Mouse (Mus musculus): Measurements from ENCODE around the gene Ddx60. TPM values are rescaled to one million over a fixed set of nuclear protein-coding genes. Genes with fewer than 3 reads are reported as not detected.
"Not testable (repeated sequence)": the region's sequence is repeated elsewhere in the genome, so short reads cannot be mapped to it uniquely, and the experiment has no call there.

Ddx60 gene
- under 1 TPM; 0.33 to 0.59 TPM for total RNA-seq (2021)
- long read RNA-seq, experiment 1: 0 reads
- long read RNA-seq, experiment 2: 0 reads

DNA sequence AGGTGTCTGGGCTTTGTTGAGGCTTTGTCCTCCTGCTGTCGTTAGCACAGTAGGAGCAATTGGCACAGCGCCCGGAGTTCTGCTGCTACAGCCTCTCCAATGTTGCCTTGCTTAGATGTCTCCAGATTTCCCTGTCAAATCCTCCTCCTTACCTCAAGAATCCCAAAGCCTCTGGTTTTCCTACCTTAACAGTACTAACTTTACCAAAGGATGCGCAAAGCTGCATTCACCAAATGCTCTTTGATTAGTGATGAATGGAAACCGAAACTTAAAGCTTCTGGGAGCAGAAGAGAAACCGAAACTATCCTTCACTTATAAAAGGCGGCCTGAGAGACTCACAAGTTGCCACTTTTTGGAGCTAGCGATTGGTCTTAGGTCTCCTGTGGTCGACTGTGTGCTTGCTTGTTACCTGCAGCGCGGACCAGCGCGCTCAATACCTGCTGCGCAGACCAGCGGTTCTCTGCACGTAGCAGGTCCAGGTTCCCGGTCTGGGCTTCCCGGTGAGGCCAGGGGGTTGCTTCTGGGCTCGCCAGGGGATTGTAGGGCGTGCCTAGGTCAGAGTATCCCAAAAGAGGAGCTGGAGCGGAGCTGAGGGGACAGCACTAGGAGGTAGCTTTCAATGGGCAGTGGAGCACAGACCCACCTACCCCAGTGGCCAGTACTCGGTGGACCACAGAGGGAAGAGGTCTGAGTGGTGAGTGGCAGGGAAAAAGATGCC, at the start of gene Ddx60:
Ddx60 (plus strand) TSS at position 311 of the 718 bp plus-strand sequence.
- intact Hi-C loops (cut with DNase I; ENCODE audit: low total_unique reads): no loop called here
- peak; percentile 67 for DNase-seq

DNA sequence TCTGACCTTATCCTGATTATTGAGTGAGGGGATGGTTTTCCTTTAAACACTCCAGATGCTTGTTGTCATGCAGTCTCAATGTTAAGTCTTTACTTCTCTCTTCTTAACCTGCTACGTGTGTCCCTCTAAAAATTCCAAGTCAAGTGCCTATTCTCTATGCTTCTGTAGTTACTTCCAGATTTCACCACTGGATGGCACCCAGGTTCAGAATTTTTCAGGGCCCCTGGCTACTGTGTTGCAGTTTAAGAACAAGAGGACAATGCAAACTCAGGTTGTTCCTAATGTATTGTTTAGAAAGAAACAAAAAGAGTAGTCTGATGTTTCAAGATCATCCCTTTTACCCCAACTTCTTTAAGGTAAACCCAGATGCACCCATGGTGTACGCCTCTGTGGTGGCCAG, 33.8 kb upstream of the Ddx60 start:
- intact Hi-C loops (cut with DNase I; ENCODE audit: low total_unique reads): loop anchor here (10.0 kb wide), 1 partner anchor 161 kb away; no protein-coding TSS in a partner anchor
- peak; percentile 40 for DNase-seq

DNA sequence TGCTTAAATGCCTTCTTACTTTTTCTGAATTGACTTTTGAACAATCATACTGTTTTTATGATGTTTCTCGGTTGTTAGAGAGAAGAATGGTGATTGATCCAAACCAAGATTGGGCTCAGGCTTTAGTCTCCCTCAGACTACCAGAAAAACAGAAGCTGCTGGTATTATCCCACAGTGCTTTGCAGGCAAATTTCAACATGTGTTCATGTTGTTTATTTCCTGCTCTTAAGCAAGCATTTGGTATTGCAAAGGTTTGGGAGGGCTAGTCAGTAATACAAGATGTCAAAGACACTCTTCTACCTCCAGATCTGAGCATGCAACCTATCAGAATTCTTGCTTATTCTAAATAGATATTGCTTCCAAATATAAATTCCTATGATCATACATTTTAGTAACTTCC, 31.1 kb upstream of the Ddx60 start:
- no peak for DNase-seq
- intact Hi-C loops (cut with DNase I; ENCODE audit: low total_unique reads): loop anchor here (10.0 kb wide), 1 partner anchor 158 kb away; no protein-coding TSS in a partner anchor

DNA sequence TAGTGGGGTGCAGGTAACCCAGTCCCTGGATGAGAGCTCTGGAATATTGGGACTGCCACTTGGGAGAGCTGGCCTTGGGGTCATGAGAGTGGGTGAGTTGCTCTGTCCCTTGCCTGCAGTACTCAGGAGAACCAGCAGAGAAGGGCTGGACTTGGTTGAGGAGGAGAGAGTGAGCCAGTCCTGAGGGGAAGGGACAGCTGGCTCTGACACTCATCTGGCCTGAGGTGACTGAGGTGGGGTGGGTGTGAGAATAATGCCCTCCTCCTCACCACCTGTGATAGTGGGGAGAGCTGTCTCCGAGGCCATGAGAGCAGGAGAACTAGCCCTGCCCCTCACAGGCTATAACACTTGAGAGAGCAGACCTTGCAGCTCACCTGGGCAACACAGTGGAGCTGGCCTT, 30.5 kb upstream of the Ddx60 start:
- intact Hi-C loops (cut with DNase I; ENCODE audit: low total_unique reads): loop anchor here (10.0 kb wide), 1 partner anchor 157 kb away; no protein-coding TSS in a partner anchor

GRCm38 (mm10) chr8:61901028-61901717, 26.7 kb upstream of the Ddx60 start:
- intact Hi-C loops (cut with DNase I; ENCODE audit: low total_unique reads): no loop called here
- DNase-seq: no peak

More for the DNA sequence above, 30.5 kb upstream of the Ddx60 start:
- no peak for DNase-seq

DNA sequence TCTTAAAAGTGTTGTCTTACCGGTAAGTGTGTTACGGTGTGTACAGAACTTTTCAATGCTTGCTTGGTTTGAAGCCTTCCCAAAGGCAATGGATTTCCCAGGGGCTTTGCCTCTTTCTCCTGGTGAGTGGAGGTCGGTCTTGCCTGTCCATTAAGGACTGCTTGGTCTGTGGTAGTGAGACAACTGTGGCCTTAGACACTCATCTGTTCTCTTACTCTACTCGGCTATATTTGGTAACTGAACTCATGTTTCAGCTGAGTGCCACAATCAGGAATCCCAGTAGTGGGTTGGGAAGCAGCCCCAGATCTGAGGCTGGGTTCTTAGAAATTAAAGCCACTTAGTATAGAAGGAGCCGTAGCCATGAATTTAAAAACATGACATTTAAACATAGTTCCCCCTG, 25.4 kb upstream of the Ddx60 start, which contains the start of gene Palld:
Palld (minus strand) TSS at position 170 of the 400 bp plus-strand sequence.
- no peak for DNase-seq
- intact Hi-C loops (cut with DNase I; ENCODE audit: low total_unique reads): no loop called here

DNA sequence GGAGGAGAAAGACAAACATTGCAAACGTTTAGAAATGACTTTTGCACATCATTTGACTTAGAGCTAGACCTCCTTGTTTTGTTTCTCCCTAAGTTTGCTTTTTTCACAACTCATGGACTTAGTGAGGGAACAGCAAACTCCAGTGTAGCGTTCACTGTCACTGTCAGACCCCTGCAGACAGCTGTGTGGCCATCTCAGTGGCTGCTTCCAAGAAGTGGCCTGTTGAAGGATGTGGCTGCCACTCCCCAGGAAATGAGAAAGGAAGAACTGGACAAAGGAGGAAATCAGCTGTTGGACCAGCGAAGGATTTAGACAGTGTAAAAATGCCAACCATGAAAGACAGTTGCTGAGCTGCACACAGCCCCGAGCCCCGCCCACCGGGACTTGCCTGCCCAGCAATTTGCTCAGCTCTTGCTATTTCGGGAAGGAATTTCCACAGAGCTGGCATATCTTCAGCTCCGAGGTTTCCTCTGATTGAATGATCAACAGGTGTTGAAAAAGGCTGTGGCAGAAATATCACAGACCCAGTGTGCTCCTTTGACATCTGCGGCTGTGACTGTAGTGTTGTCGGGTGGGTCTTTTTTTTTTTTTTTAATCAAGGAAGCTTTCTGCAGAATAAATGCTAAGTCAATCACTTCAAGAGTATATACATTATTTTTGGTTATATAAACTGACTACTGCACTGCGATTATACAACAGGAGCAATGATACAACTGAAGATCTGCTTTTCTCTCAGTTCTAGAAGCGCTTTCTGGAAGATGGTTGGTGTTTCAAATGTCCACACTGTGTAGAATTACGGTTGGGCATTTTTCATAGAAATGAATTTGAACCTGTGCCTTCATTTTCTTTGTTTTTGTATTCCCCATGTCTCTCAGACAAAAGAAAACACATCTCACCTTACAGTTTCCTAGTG, 19.3 kb upstream of the Ddx60 start:
- intact Hi-C loops (cut with DNase I; ENCODE audit: low total_unique reads): no loop called here
- DNase-seq: peak; percentile 82

DNA sequence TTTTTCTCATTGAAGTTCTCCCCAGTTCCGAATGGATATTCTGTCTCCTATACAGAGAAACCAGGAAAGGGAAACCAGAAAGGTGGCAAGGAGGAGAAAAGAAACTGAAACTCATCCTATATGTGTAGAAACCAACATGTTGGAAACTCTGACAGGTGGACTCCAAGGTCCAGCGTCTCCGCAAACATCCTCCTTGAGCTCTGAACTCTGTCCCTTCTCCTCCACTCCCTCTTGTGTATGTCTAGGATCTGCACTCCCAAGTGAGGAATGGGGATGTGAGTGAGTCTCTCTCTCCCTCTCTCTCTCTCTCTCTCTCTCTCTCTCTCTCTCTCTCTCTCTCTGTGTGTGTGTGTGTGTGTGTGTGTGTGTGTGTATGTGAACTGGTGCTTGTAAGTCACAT, 18.6 kb upstream of the Ddx60 start:
- no peak for DNase-seq
- intact Hi-C loops (cut with DNase I; ENCODE audit: low total_unique reads): no loop called here

GRCm38 (mm10) chr8:61912817-61913216, 15.1 kb upstream of the Ddx60 start:
- intact Hi-C loops (cut with DNase I; ENCODE audit: low total_unique reads): no loop called here
- DNase-seq: no peak

DNA sequence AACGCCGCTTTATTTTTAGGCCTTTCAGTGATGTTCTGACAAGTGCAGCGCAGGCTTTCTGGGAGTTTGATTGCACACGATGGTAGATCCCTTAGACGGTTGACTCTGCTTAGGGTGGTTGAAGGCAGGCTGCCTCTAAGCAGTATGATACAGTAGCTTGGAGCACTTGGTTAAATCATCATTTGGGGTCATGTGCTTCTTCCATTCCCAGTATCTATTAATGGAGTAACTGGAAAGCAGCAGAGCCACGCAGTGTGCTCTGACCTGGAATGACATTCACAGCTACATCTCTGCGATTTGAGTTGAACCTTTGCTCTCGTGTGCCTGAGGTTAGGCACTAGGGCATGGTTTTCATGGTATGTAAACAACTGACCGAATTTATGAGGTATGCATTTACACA, 13.9 kb upstream of the Ddx60 start:
- no peak for DNase-seq
- intact Hi-C loops (cut with DNase I; ENCODE audit: low total_unique reads): no loop called here

GRCm38 (mm10) chr8:61917287-61917686, 10.6 kb upstream of the Ddx60 start:
- intact Hi-C loops (cut with DNase I; ENCODE audit: low total_unique reads): no loop called here
- no peak for DNase-seq

DNA sequence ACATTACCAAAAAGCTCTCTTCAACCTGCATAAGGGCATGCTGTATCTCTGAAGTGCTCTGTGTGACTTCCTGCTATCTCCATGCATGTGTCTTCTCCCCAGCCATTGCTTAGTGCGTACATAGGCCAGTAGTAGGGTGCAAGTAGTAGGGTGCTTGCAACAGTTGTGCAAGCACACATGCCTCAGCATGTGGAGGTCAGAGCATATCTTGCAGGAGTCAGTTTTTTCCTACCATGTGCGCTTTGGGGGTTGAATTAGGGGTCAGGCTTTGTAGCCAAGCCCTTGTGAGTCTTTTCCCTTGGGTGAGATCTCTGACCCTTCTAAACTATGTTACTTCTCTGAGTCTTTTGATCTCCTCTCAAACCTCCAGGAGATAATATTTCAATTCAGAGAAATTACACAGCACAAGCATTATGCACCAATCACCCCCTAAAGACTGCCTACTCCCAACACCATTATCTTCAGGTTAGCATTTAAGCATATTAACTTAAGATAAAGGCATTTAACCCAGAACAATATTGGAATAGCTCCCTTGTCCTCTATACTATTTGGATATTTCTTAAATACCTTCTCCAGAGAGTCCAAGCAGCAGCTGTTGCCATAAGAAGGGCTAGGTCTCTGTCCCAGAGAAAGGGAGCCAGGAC, 8.6 kb upstream of the Ddx60 start:
- no peak for DNase-seq
- intact Hi-C loops (cut with DNase I; ENCODE audit: low total_unique reads): no loop called here

GRCm38 (mm10) chr8:61920389-61920788, 7.5 kb upstream of the Ddx60 start:
- DNase-seq: no peak
- intact Hi-C loops (cut with DNase I; ENCODE audit: low total_unique reads): no loop called here

DNA sequence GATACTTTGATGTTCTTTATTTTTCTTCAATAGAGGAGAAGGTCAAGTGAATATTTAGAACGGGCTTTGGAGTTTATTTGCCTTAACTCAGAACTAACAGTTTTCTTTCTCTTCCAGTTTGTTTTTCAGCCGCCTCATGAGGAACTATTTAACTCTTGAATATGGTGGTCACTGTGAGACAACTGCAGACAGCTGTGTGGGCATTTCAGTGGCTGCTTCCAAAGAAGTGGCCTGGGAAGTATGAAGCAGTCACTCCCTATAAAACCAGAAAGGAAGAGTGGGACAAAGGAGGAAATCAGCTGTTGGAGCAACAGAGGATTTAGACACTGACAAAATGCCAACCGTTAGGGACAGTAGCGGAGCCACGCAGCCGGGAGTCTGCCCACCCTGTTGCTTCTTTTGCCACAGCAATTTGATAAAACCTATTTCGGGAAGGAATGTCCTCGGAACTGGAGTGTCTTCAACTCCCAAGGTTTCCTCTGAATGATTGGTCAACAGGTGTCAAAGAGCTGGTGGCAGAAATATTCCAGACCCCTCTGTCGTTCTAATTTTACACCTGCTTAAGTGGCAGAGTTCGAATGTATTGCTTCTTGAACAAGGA, 6.3 kb upstream of the Ddx60 start:
- no peak for DNase-seq
- intact Hi-C loops (cut with DNase I; ENCODE audit: low total_unique reads): no loop called here

GRCm38 (mm10) chr8:61924518-61924917, 3.4 kb upstream of the Ddx60 start:
- no peak for DNase-seq
- intact Hi-C loops (cut with DNase I; ENCODE audit: low total_unique reads): no loop called here

DNA sequence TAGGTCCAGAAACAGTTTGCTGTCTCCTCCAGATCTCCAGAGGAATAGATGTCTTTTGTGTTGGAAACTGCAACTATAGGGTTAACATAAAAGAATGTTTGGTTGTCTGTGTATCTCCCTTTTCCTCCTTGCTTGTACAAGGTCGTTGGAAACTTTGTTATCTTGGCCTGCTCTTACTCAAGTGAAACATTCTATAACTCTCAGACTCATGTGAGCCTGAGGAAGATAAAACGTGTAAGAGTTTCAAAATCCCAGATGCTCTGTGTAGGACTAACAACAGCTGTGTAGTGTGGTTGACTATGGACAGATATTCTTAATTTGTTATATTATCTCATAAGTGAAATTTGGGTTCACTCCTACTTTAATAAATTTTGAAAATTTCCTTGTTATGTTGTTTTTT, 5.4 kb downstream of the Ddx60 start:
- no peak for DNase-seq
- intact Hi-C loops (cut with DNase I; ENCODE audit: low total_unique reads): no loop called here

- no peak for DNase-seq
Measured at GRCm38 (mm10) chr8:61937576-61937975, 9.7 kb downstream of the Ddx60 start.

DNA sequence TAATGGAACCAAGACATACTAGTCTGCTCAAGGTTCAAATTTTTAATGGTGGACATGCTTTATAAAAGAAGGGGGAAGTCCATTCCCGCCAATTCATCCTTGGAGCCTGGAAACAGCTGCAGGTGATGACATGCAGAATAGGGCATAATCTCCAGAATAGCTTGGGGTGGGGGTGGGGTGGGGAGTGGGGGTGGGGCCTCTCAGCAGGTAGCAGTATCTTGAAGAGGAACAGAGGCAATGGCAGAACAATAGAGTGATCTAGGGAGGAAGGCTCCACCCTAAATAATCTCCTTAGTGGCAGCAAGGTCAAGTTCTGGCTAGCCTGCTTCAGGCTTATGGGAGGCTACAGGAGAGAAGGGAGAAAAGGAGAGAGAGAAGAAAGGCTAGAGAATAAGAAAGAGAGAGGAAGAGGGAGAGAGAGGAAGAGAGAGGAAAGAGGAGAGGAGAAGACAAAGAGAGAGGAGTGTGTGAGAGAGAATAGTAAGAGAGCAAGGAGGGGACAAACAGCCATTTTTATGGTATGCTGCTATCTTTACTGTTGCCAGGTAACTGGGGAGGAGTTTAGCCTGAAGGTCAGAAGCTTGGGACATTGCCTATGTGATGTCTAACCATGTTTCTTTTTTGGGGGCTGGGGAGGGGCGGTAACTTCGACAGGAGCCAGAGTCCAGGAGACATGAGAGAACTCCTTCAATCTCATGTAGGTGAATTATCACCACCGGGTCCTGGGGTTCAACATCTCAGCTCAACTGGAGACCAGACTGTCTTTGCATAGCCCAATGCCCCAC, 36.9 kb downstream of the Ddx60 start:
- DNase-seq; intact Hi-C loops (cut with DNase I; ENCODE audit: low total_unique reads): not testable (repeated sequence)

More at GRCm38 (mm10) chr8:61937576-61937975, 9.7 kb downstream of the Ddx60 start:
- intact Hi-C loops (cut with DNase I; ENCODE audit: low total_unique reads): no loop called here
